Mouse (Mus musculus): ENCODE results near the gene Casr. TPM values are rescaled to one million over a fixed set of nuclear protein-coding genes. Genes with fewer than 3 reads are reported as not detected.

Gene Casr
- total RNA-seq (2021): 1 to 10 TPM in 1 of 2 experiments, under 1 TPM in 1; 0.14 to 2.9 TPM
- long read RNA-seq, experiment 1: 0 reads
- long read RNA-seq, experiment 2: 0 reads

DNA sequence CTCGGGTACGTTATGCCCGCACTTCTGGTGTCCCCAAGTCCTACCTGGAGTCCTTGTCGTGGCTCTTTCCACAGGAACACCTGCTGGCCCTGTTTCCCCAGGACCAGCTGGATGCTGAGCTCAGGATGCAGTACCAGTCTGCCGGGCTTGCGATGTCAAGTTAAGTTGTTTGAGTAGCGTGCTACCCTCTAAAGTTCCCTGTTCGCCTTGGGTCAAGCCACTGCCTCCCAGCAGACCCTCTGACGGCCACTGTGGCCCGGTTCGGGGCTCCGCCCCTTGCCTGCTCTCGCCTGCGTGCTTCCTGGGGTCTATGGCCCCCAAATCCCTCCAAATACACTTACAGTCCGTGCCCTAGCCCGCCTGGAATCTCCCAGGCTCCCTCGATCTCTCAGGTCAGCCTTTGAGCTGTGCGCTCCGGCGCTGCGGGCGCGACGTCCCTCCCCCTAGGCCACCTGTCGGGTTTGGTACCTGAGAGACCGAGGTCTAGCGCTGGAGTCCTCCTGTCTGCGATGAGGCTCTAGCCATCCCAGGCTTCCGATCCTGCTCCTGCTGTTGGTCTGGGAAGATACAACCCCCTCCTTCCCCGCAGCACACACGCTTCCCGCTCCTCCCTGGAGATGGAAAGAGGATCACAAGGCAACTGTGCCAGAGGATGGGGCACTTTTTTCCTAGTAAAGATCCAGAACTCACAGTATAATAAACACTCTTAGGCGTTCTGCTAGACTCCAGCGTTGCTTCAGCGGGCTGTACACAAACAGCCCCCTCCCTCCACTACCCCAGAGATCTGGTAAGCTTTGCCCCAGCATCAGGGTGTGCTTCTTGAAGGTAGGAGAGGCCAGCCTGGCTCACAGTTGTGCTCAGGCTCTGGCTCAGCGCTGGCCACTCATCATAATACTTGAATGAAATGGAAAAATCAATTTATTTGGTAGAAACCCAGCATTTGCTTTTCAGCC is at the start of gene Casr:
Casr (minus strand) TSS at position 756 of the 953 bp plus-strand sequence.
- DNase-seq (ENCODE audit: low spot score in 2 of 2): no peak

DNA sequence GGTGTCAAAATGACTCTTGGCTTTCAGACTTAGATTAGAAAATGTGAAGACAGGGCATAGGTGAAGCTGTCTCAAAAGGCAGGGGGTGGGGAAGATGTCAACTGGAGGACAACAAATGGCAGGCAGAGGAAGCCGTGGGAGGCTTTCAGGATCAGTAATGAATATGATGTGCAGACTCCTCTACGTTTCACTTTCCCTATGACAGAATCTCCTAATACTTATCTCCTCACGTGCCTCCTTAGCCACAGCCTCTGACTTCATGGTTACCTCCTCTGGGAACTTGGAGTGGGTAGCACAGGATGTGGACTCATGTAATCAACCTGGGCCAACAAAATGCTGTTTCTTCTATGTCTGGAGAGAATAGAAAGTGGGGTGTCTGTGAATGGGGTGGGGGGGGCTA is 40.7 kb upstream of the Casr start:
- no peak for DNase-seq (ENCODE audit: low spot score in 2 of 2)

DNA sequence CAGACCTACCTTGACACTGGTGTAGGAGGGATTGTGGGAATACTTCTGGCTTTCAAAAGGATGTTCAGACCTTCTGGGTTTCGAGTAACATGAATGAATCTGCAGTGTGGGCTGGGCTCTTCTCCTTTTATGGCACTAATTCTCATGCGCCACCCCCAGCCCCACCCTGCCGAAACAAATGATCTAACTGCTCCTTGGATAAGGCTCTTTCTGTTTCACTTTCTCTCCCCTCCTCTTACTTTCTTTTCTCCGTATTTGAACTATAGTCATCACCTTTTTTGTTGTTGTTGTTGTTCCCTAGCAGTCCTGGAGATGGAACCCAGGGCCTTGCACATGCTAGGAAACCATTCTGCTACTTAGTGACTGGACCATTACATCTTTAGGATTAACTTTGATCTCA is 36.3 kb upstream of the Casr start:
- no peak for DNase-seq (ENCODE audit: low spot score in 2 of 2)

DNA sequence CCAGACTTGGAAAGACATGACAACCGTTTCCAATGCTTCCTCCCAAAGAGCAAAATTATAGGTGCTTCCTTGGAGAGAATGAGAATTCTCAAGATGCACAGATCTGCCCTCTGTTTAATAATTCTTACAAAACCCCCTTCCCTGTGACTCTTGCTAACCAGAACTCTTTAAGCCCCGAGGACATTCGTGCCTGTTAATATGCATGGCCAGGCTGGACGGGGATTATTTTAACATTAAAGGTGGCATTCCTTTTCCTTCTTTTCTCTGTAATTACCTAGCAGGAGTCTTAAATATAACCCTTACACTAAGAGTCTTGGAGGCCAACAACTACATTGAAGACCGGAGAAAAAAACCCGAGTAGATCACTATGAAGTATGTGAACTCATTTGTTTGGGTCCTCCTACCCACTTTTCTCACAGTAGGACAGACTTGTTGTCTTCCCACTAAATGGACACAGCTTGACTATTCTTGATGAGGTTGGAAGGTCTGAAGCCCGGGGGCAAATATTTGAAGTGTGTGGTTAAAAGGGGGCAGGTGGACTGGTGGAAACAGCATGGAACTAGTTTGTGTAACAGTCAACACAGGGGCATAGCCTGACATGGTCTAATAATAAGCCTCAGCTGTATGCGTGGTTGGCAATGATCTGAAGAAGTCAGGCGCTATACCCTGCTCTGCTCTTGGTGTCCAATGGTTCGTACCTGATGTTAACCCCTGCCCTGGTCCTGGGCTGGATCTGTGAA is 34.9 kb upstream of the Casr start:
- DNase-seq (ENCODE audit: low spot score in 2 of 2): no peak

DNA sequence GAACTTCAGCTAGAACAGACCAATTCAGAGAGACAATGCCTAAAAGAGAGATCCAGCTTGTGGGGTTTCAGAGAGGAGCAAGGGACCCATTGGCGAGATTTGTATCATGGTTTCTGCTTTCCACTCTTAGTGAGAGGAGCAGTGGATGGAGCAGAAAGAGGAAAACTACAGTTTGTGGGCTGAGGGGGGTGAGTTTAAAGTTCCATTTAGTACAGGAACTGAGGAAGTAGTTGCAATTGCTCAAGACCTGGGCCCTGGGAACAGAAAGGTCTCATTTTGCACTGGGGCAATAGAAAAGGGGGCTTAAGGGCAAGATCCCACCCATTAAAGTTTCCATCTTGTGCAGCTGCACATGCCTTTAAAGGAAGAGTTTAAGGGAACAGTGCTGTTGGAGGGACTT is 28.0 kb upstream of the Casr start:
- DNase-seq (ENCODE audit: low spot score in 2 of 2): no peak

DNA sequence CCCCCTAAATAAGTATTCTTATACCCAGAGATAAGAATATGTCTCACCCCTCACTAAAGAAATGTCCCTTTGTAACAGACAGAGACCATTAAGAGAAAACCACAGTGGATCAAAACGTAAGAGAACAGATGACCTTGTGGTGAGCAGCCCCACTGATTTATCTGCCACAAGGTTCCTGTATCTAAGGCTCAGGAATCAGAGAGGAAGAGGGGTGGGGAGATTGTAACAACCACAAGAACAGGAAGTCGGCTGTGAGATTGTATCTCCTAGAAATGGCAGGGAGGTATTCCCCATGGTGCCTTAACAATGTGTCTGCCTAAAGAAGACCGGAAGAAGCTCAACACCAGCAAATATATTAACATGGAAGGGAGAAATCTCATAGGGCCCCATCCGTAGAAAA is 26.0 kb upstream of the Casr start:
- DNase-seq (ENCODE audit: low spot score in 2 of 2): no peak

DNA sequence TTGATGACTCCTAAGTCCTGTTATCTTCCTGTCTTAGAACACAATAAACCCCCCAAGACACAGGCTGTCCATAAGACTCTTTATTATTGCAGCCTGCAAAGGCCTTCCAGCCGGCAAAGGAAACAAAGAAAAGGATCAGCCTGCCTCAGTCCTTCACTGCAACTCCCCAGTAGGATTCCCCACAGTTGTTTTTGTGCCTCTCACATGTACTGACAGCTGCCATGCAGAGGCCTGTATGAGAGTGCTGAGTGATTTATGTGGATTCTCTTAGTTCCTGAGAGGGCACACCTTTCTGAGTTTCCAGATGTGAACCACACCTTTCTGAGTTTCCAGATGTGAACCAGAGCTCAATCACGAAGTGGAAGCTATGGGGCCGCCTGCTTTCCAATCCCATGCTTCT is 20.1 kb upstream of the Casr start:
- DNase-seq (ENCODE audit: low spot score in 2 of 2): no peak

DNA sequence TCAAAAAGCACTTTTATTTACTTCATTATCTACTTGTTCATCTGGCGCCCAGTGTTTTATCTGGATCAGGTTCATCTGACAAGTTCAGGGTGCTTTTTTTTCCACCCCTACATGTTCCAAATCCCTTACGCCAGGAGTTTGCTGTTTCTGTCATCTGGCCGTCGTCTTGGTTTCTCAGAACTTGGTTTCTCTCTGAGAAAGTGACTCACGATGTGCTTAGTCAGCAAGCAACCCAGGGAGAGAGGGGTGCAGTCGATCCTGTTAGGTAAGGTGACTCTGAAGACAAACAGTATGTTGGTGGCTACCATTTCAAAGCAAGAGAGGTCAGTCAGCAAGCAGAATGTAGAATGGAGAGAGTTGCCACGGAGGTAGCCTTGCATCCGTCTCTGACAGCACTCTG is 10.0 kb upstream of the Casr start:
- no peak for DNase-seq (ENCODE audit: low spot score in 2 of 2)

DNA sequence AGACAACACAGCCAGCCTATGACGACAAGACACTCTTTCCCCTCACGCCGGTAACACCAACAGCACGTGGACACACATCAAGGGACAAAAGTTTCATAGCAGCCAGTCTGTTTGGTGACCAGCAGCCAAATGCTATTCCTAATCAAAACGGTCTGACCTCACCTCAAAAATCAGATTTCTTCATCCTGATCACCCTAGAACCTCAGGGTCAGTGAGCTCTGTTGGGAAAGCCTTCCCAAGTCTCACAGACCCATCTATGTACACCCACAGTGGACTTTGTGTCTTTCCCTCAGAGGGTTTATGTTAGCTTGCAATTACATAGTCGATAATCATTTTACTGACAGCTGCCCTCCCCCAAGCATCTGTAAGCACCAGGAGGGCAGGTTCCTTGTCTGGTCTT is 2.4 kb downstream of the Casr start:
- no peak for DNase-seq (ENCODE audit: low spot score in 2 of 2)

DNA sequence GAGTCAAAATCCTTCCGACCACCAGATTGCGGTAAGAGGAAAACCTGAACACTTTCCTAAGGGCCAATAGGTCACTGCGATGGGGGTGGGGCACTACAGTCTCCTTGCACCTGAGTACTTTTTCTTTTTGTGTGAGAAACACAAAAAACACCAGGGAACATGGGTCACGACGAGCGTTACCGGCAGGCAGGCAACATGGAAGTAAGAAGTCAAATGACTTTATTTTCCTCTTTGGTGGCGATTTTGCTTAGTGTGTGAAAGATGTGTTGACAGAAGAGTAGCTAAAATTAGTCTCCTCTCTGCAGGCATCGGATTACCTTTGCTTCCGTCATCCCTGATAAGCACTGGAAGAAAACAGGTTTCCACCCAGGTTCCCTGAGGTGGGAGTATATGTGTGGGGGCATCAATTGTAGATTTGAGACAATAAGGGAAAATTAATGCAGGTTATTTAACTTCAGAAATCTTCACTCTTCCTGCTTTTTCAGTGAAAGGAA is 6.2 kb downstream of the Casr start:
- DNase-seq (ENCODE audit: low spot score in 2 of 2): no peak

DNA sequence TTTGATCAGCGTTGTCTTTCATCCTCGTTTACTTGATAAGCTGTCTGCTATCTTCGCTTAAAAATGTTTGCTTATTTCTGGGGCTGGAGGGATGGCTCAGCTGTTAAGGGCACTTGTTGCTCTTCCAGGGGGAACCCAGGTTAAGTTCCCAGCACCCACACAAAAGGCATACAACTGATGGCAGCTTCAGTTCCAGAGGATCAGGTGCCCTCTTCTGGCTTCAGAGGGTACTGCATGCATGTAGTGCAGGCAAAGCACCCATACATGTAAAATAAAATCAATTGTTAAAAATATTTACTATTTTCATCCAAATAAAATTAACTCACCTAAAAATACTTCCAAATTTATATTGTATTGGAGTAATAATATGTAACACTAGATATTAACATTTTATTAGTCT is 8.3 kb downstream of the Casr start:
- no peak for DNase-seq (ENCODE audit: low spot score in 2 of 2)

DNA sequence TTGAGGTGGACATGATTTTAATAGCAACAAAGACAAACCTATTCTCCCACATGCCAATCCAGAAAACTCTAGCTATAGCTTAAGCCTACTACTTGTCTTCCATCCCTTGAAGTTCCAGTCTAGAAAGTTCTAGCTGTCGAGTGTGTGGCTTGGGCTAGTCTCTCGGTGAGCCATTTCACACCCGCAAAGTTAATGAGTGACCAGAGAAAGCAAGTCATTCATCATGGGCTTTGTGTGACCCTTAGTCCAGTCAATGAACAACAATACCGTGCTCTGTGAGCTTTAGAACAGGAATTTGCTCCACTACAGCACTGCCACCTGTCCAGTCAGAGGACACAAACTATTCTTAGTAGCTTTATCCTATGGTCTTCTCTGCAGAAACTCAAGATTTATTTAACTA is 16.6 kb downstream of the Casr start:
- no peak for DNase-seq (ENCODE audit: low spot score in 2 of 2)

DNA sequence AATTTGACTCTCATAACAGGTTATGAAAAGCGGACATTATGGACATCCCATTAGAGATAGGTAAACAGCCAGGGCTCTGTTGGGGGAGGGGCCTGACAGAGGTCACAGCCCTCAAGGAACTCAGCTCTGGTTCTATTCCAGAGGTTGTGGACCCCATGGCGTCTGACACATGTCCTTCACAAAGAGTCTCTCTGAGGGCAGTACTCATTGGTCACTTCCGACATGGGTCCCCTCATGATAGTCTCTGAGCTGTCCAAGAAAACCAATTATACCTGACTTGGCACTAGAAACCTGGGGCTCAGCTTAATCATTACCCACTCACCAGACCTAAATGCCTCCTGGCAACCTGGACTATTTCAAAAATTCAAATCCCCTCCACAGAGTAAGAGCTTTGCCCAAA is 18.9 kb downstream of the Casr start:
- DNase-seq (ENCODE audit: low spot score in 2 of 2): no peak

DNA sequence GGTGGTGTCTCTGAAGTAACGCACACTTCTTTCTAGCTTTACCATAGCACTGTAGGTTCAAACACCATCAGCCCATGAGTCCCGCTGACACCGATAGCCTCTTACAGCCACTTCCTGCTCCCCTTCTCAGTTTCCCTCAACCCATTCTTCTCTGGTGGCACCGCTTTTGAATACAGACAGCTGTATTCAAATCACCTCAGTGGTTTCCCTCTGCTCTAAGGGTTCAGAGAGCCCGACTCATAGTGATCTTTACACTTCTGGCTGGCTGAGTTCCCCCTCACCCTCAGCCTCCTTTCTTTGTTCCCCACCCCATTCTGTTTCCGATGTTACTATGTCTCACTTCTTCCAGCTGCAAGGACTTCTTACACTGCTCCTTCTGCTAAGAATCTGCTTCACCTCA is 21.1 kb downstream of the Casr start:
- DNase-seq (ENCODE audit: low spot score in 2 of 2): no peak

DNA sequence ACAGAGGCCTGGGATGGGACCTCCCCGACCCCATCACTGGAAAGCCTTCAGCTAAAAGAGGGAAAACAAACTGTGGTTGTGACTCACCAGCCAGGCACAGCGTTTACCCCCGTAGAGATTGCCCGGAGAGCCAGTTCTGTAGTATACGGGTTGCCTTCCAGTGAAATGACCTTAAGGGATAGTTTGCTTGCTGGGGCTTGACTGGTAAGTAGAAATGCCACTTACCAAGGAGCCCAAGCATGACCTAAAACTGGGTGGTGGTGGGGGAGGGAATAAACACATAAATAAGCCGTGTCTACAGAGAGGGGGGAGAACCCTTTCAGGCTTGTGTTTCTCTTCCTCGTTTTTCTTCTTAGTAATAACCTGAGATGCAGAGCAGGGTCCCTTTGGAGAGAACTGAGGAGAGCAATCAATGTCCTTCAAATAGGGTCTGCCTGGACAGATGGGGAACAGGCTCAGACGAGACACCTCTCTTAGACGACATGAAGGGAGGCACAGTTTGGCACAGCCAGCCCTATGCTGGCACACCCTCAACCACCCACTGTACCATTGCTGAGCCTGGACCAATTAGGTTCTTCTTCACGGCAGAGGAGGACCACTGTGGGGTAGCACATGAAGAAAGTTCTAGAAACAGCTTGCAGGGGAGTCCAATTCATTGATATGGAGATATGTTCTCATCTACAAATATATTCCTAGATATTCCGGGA is 28.8 kb downstream of the Casr start:
- DNase-seq (ENCODE audit: low spot score in 2 of 2): no peak

DNA sequence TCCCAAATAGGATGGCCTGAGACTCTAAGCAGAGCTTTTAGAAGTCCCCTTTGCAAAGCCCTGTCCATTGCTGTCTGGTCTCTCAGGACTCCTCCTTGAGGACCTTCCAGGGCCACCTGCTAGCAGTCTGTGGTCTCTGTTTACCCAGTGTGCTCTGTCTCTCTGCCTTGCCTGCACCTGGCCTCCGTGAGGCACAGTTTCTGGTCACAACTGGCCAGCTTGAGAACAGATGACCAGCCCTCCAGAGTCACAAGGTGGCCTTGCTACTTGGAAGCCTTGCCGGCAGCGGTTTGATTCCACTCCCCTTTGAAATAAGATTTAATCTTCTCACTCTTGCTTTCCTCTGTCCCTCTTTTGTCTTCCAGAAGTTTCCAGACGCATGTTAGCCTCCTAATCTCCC is 29.9 kb downstream of the Casr start:
- DNase-seq (ENCODE audit: low spot score in 2 of 2): no peak

DNA sequence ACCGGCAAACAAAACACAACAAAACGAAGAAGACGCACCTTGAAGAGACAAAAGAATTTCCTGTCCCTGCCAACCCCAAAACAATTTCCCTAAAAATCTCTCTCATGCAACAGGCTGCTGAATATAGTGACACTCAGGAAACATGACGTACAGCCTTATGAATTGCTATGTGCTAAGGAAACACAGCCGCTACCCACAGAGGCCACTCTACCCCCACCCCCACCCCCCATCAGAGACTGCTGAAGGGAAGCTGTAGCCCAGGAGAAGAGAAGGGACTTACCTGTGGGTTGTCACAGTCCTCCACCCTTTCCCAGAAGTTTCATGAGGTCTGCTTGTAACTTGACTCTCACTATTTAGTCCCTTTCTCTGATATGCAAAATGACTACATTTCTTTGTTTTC is 30.3 kb downstream of the Casr start:
- no peak for DNase-seq (ENCODE audit: low spot score in 2 of 2)

DNA sequence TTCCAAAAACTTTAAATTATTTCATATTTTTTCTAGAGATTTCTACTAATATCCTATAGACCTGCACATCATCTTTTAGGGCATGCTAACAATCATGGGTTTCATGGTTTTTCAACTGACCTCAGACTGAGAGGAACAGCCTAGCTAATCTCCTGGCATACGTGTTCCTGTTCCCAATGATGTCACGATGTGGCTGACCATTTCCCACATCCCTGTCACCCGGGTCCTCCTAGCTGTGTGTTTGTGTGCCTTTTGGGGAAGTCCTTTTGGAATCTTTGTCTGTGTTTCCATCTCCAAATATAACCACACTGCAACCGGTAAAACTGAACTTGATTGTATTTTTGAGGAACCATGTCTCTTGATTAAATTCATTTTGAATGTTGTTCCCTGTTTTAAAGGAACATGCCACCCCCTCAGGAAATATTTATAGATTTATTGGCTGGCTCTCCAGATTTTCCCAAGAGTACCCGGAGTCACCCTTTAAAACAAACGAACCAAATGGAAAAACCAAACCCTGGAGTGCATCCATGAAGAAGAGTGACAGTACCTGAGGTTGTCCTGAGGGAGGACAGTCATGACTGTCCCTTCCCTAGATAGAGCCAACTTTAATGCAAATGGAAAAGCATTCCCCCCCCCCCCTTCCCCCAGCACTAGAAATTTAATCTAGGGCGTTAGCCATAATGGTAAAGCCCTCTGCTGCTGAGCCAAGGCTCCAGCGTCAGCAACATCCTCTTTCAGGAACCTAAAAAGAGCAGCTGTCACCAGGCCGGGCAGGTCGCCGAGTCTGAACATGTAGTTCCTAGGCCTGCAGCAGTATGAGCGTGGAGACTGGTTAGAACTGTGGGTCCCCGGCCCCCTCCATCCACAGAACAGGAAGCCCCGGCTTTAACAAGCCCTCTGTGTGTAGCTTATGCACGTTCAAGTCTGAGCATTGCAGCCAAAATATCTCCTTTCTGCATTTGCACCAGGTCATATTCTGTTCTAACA is 31.1 kb downstream of the Casr start:
- DNase-seq (ENCODE audit: low spot score in 2 of 2): no peak

DNA sequence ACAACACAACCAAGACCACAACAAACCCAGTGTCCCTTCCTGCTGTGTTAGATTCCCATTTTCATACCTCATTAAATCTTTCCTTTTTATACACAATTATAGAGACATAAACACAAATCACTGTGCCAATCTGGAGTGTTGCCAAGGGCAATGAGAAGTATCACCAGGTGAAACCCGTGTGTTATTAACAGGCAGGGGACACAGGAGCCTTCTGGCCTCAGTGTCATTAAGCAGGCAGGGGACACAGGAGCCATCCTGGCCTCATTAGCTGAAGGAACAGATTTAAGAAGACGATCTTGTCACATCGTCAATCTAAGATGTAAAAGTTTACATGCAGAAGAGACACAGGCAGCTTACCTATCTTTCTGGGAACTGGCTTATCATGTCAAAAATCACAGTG is 33.1 kb downstream of the Casr start:
- DNase-seq (ENCODE audit: low spot score in 2 of 2): no peak

DNA sequence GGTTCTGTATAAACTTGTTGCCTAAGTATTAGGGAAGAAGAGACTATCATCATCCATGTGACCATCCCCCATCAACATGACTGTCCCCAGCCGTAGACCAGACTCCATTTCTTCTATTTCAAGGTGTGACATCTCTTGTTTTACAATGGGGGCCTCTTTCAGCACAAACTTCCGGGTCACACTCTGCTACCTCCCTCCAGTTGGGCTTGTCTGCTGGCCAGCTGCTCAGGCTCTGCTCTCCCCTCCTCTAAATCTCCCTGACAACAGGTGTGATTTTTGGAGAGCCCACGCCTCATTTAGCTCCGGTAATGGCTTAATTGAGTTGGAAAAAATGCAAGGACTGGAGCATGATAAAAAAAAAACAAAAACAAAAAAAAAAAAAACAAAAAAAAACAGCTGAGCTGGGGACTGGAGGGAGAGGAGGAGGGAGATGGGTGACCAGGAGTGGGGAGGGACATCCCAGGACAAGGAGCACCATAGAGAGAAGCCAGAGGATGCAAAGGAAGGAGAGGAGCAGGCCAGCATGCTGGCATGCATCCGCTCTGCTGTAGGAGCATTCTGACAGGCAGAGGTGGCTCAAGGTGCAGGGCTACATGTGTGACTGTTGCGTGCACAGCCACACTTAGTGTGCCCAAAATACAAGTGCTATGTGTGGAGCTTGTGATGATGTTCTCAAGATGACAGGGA is 35.2 kb downstream of the Casr start:
- no peak for DNase-seq (ENCODE audit: low spot score in 2 of 2)
